Mouse (Mus musculus) spleen, embryonic (tissue): ENCODE measurements around the gene Cdkn2c.

ENCODE experiments used
- CTCF ChIA-PET: fragments of 350-600 bp; sonication (Branson Sonifier 250); formaldehyde crosslinking; loops from one replicate; lab custom pipeline; 2022; lab: Charles Lee

The Cdkn2c gene

GRCm38 (mm10) chr4:109657851-109658500, 9.0 kb downstream of the Cdkn2c start:
- CTCF ChIA-PET, result interaction anchor here (0.7 kb wide), 1 partner anchor 1793 kb away, joined by 6 read pairs; no protein-coding TSS in a partner anchor

DNA sequence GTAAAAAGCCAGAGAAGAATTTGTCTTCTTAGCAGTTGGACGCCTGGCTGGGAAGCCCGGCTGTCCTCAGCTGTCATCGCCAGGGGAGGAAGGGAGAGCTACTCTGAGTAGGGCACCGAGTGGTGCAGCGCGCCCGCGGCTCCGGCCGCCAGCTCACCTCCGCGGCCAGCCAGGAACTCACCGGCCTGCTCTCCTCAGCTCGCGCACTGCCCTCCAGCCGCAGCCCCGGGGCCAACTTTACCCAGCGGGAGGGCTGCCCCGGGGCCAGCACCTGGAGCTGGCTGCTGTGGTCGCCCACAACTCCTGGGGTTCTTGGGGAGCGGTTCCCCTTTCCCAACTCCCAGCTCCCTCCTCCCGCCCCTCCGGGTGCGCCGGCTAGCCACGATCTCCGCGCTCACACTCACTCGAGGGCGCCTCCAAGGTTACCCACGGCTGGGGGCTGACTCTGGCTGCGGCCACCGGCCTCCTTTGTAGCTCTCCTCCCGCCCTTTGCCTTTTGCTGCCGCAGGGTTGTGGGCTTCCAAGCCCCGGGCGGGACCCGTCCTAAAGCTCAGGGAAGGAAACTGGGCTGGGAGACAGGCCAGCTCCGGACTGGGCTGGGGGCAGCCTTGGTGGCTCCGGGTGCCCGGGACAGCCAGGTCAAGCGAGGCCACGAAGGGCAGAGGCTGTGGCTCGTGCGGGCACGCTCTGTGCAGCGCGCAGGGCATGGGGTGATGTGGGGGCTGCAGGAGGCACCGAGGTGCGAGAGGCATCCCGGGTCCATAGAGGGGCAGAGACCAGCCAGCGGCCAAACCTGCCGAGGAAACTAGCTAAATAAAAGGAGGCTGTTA, 9.8 kb downstream of the Cdkn2c start:
- CTCF ChIA-PET, result interaction anchor here (0.5 kb wide), 1 partner anchor 1772 kb away, joined by 3 read pairs; no protein-coding TSS in a partner anchor

GRCm38 (mm10) chr4:109656301-109656700, 10.7 kb downstream of the Cdkn2c start:
- CTCF ChIA-PET, result no interaction called here

DNA sequence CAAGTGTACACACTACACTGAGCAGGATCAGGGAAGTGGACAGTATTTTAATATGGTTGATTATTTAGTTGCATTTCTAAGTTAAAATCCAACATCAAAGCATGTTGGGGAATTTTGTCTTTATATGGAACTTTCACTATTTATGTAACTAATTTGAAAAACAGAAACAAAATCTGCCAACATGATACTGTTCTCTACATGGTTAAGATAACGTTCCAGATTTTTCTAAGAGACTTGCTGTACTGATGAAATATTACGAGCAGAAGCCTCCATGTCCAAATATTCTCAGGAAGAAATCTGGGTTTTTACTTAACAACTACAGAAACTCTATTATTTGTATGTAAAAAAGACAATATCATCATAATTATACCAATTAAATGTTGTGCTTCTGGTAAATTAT, 11.3 kb downstream of the Cdkn2c start:
- CTCF ChIA-PET, result no interaction called here

DNA sequence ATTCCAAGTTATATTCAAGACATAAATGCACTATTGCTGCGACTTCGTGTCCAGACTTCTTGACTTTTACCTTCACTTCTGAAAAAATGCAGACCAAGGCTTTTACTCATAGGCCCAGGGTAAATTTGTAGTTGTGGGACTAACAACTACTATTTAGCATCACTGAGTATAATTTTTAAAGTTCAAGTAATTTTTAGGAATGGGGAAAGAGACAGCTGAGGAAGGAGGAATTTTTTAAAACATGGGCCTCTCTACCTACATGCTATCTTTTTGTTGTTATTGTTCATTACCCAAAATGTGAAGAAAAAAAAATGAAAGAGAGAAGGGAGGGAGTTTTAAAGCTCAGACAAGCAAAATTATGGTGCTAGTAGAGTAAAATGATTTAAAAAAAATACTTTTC, 12.3 kb downstream of the Cdkn2c start:
- CTCF ChIA-PET, result no interaction called here

DNA sequence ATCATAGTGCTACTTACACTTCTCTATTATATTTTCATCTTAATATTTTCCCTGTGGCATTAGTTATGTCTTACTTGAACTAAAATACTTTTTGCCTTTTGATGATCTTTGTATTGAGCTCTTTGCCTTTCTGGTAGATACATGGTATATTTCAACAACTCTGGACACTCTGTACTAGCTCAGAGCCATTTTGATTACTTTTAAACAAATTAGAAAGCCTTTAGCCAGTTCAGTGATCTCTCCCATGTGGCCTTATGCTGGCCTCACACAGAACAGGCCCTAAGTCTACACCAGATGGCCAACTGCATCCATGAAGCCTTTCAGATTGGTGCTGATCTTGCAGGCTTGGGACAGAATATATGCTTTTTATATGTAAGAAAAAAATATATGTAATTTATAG, 13.7 kb downstream of the Cdkn2c start:
- CTCF ChIA-PET, result no interaction called here

- CTCF ChIA-PET, result no interaction called here
Observed at GRCm38 (mm10) chr4:109649331-109649730, 17.7 kb downstream of the Cdkn2c start.

- CTCF ChIA-PET, result no interaction called here
Observed at GRCm38 (mm10) chr4:109647281-109647680, 19.7 kb downstream of the Cdkn2c start.

- CTCF ChIA-PET, result interaction anchor here (0.7 kb wide), 1 partner anchor 590 kb away, joined by 13 read pairs; no protein-coding TSS in a partner anchor
Observed at GRCm38 (mm10) chr4:109641451-109641850, 25.5 kb downstream of the Cdkn2c start.

GRCm38 (mm10) chr4:109640141-109640540, 26.8 kb downstream of the Cdkn2c start:
- CTCF ChIA-PET, result no interaction called here

- CTCF ChIA-PET, result no interaction called here
Observed at GRCm38 (mm10) chr4:109639356-109639755, 27.6 kb downstream of the Cdkn2c start.

DNA sequence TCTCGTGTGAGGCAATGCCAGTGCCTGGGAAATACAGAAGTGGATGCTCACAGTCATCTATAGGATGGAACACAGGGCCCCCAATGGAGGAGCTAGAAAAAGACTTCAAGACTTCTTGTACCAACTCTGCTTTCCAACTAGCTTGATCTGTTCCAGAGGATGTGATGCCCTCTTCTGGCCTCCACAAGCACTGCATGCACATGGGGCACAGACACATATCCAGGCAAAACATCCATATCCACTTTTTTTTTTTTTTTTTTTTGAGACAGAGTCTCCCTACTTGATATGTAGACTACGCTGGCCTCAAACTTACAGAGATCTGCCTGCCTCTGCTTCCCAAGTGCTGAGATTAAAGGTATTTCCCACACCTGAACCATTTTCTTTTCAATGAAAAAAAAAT, 32.0 kb downstream of the Cdkn2c start:
- CTCF ChIA-PET, result no interaction called here

GRCm38 (mm10) chr4:109631029-109631428, 36.0 kb downstream of the Cdkn2c start:
- CTCF ChIA-PET, result no interaction called here

DNA sequence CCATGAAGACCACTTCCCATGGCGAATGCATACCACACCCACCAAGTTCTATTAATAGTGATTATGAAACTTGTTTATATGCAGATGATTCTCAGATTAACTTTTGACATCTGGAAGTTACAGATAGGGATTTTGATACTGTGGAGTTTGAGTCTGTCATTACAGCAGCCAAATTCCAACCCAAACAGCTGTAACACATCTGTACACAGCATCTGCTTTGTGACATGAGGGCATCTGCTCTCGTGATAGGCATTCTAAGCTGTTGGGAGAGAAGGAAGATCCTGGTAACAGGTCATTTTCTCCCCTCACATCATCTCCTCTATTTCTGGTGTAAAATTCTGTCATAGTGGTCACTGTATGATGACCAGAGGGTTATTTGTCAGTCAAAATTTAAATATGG, 36.8 kb downstream of the Cdkn2c start:
- CTCF ChIA-PET, result no interaction called here

GRCm38 (mm10) chr4:109612596-109612995, 54.4 kb downstream of the Cdkn2c start:
- CTCF ChIA-PET, result no interaction called here
